Mouse (Mus musculus): ENCODE data around the gene Myo5c. TPM values are rescaled to one million over a fixed set of nuclear protein-coding genes. Genes with fewer than 3 reads are reported as not detected.

The Myo5c gene
- polyA plus RNA-seq, 1 experiment from 2014 or later: 1.1 TPM

DNA sequence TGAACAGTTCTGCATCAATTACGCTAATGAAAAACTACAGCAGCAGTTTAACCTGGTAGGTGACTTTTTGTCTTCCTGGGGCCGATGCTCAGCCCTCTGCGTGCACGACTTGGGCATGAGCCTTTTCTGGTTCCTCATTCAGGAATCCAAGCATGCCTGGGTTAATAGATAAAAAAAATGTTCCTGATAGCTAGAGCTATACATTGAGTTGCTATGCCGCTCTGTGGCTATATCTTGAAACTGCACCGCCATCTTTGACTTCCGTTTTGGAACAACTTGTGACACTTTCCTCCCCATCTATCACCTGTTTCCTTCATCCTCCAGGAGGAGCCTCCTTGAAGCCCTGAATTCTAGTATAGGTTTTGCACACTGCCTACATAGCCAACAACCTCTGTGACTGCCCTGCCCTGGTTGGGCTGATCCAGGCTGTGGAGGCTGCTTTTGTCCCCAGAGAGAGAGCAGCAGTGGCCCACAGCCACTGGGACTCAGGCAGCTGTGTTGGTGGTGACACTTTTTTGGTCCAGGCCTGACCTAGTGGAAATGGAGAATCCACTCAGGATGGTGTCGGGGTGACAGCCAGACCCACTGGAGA is 30.5 kb downstream of the Myo5c start:
- Histone ChIP-seq H3K4me1 (peaks cover 7% of the 10 kb centered on the region; the same call in 1 of the 2 replicates), H3K4me3 (no peak overlapping the region), H3K9me3 (no peaks in the 10 kb centered on the region), H3K27ac (no peak overlapping the region), H3K9ac (no peak overlapping the region), H3K27me3 (no peaks in the 10 kb centered on the region), H3K36me3 (no peaks in the 10 kb centered on the region), H3K4me2 (replicated peaks) (no peak overlapping the region)
- ATAC-seq (ENCODE audit: insufficient number of reproducible peaks, insufficient read depth, low FRiP score, low TSS enrichment): no peak
- WGBS: 69% methylated on average over 8 of the region's 8 CpGs

DNA sequence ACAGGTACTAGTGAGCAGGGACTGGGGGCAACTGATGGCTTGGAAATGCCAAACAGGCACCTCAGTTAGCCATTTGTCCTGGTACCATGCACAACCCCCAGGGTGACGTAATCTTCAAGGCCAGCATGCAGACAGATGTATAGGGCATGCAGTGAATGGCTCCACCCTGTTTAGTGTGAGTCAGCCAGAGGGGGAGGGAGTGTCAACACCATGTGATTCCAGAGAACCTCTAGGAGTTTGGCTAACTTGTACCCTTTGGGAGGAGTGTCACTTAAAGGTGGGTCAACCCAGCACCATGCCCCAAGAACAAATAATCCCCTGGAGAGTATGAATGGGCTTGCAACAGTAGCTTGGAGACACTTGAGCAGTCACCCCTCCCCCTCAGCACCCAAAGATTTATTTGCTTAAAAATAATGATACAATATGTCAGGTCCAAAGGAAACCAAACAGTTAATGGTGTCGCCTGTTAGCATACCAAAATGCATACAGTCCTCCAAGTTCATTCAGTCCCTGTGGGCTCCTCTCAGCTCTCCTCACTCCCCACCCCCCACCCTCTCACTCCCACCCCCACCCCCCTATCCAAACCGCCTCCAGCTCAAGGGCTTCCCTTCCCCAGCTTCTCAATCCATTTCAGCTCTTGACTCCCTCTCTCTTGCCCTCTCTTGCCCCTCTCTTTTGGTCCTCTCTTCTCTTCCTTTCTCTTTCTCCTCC is 32.3 kb downstream of the Myo5c start:
- Histone ChIP-seq H3K27ac (no peak overlapping the region), H3K9me3 (no peaks in the 10 kb centered on the region), H3K9ac (no peak overlapping the region), H3K4me1 (peaks cover 7% of the 10 kb centered on the region; the same call in 1 of the 2 replicates), H3K36me3 (no peaks in the 10 kb centered on the region), H3K27me3 (no peaks in the 10 kb centered on the region), H3K4me2 (replicated peaks) (no peak overlapping the region), H3K4me3 (no peak overlapping the region)
- ATAC-seq (ENCODE audit: insufficient number of reproducible peaks, insufficient read depth, low FRiP score, low TSS enrichment): no peak
- 67% methylated on average over 2 of the region's 3 CpGs for WGBS

DNA sequence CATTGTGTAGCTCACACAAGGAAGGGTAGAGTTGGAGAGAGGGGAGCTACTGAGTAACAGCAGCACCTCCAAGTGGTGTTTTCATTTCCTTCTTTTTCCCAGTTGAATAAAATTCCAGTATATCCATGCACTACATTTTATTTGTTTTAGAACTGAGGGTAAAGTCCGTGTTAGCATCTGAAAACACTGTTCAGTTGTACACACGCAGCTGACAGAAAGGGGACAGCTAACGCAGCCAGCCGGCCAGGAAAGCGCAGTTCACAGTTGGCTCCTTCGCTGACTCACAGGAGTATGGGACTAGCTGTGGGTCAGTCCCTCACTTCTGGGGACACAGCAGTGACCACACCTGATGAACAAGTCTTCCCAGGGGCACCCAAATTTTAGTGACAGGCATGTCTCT is 35.3 kb downstream of the Myo5c start:
- Histone ChIP-seq H3K36me3 (no peaks in the 10 kb centered on the region), H3K9me3 (no peaks in the 10 kb centered on the region), H3K27me3 (no peaks in the 10 kb centered on the region), H3K27ac (no peak overlapping the region), H3K9ac (no peak overlapping the region), H3K4me2 (replicated peaks) (no peak overlapping the region), H3K4me1 (0 out of 2 replicates have a peak, but pooled peaks cover 7% of the 10 kb centered on the region), H3K4me3 (no peak overlapping the region)
- no peak for ATAC-seq (ENCODE audit: insufficient number of reproducible peaks, insufficient read depth, low FRiP score, low TSS enrichment)
- 83% methylated on average over 6 of the region's 6 CpGs for WGBS

DNA sequence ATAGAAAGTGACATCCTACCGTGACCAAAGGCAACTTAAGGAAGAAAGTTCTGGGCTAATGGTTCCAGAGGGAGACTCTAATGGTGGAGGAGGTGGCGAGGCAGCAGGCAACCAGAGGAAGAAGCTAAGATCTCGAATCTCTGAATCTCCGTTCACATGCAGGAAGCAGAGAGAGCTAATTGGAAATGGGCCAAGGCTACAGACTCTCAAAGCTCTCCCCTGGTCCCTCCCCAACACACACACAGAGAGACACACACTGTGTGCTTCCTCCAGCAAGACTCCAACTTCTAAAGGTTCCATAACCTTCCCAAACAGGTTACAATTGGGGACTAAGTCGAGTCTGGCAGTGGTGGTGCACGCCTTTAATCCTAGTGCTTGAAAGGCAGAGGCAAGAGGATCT is 38.6 kb downstream of the Myo5c start:
- Histone ChIP-seq H3K4me2 (replicated peaks) (no peak overlapping the region), H3K27ac (no peak overlapping the region), H3K9me3 (no peaks in the 10 kb centered on the region), H3K9ac (no peak overlapping the region), H3K4me1 (no peaks in the 10 kb centered on the region), H3K27me3 (no peaks in the 10 kb centered on the region), H3K36me3 (no peaks in the 10 kb centered on the region), H3K4me3 (no peak overlapping the region)
- no peak for ATAC-seq (ENCODE audit: insufficient number of reproducible peaks, insufficient read depth, low FRiP score, low TSS enrichment)
- 76% methylated on average over 6 of the region's 6 CpGs for WGBS

DNA sequence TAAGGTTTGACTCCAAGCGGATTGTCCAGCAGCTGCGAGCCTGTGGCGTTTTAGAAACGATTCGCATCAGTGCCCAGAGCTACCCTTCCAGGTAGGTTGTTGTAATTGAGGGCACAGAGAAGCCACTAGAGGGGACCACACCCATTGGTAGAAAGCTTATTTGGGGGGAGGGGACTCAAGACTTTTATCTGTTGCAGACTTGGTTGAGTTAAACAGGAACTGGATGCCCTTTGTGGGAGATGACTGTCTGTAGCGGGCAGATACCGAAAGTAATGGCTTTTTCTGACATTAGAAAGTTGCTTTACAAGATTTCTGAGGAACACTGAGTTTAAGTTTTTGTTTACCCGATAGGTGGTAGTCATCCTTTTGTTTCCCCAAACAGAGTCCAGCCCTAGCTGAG is 39.7 kb downstream of the Myo5c start:
- Histone ChIP-seq H3K4me1 (no peaks in the 10 kb centered on the region), H3K4me2 (replicated peaks) (no peak overlapping the region), H3K27me3 (no peaks in the 10 kb centered on the region), H3K9me3 (no peaks in the 10 kb centered on the region), H3K9ac (no peak overlapping the region), H3K27ac (no peak overlapping the region), H3K4me3 (no peak overlapping the region), H3K36me3 (no peaks in the 10 kb centered on the region)
- WGBS: 91% methylated on average over 8 of the region's 8 CpGs
- ATAC-seq (ENCODE audit: insufficient number of reproducible peaks, insufficient read depth, low FRiP score, low TSS enrichment): no peak

DNA sequence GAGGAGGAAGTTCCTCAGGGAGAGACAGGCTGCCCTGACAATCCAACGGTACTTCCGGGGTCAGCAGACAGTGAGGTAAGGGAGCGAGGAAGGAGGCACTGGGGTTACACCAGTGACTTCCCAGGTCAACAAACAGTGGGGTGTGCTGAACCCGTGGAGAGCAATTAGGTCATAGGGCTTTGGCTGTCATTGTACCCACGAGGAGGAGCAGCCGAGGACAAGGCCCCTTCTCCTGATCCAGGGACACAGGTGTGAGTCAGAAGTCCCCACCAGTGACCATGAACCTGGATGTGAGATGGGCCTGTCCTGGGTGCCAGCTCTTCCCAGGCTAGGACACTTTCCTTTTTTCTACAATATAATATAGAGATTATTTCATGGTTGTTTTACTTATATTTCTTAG is 41.8 kb downstream of the Myo5c start:
- Histone ChIP-seq H3K9ac (no peak overlapping the region), H3K27ac (no peak overlapping the region), H3K4me1 (no peaks in the 10 kb centered on the region), H3K9me3 (no peaks in the 10 kb centered on the region), H3K4me3 (no peak overlapping the region), H3K27me3 (no peaks in the 10 kb centered on the region), H3K4me2 (replicated peaks) (no peak overlapping the region), H3K36me3 (no peaks in the 10 kb centered on the region)
- WGBS: 66% methylated on average over 6 of the region's 6 CpGs
- ATAC-seq (ENCODE audit: insufficient number of reproducible peaks, insufficient read depth, low FRiP score, low TSS enrichment): no peak

DNA sequence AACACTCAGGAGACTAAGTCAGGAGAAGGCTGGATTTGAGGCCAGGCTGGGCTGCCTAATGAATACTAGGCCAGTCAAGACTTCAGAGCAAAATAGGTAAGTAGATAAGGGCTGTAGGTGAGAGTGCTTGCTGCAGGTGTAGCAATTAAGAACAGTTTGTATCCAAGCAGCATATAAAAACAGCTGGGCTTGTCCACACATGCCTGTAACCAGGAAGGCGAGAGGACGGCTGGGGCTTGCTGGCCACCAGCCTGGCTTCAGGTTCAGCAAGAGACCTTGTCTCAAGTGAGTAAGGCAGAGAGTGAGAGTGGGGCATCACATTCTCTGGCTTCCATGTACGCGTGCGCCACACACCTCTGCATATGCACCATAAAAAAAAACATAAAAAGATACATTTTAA is 42.7 kb downstream of the Myo5c start:
- Histone ChIP-seq H3K4me1 (no peaks in the 10 kb centered on the region), H3K9ac (no peak overlapping the region), H3K27ac (no peak overlapping the region), H3K27me3 (no peaks in the 10 kb centered on the region), H3K9me3 (no peaks in the 10 kb centered on the region), H3K36me3 (no peaks in the 10 kb centered on the region), H3K4me3 (no peak overlapping the region), H3K4me2 (replicated peaks) (no peak overlapping the region)
- 87% methylated on average over 5 of the region's 5 CpGs for WGBS
- ATAC-seq (ENCODE audit: insufficient number of reproducible peaks, insufficient read depth, low FRiP score, low TSS enrichment): no peak

DNA sequence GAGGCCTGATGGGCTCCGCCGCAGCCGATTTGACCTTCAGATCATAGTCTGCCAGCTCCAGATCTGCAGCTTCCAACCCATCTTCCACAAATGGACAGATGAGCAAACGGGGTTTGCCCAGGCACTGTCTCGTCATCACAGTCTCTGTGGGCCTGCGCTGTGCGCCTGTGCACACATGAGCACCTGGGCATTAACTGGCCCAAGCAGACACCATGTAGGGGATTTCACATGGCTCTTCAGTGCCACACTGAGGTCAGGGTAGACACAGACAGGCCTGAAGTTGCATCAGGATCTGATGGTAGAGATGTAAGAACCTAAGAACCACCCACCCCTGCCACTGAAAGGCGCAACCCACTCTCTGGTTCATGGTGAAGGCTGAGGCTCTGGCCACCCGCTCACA is 43.2 kb downstream of the Myo5c start:
- Histone ChIP-seq H3K4me1 (no peaks in the 10 kb centered on the region), H3K36me3 (no peaks in the 10 kb centered on the region), H3K4me2 (replicated peaks) (no peak overlapping the region), H3K4me3 (no peak overlapping the region), H3K9me3 (no peaks in the 10 kb centered on the region), H3K9ac (no peak overlapping the region), H3K27ac (no peak overlapping the region), H3K27me3 (no peaks in the 10 kb centered on the region)
- ATAC-seq (ENCODE audit: insufficient number of reproducible peaks, insufficient read depth, low FRiP score, low TSS enrichment): no peak
- WGBS: 93% methylated on average over 9 of the region's 9 CpGs

DNA sequence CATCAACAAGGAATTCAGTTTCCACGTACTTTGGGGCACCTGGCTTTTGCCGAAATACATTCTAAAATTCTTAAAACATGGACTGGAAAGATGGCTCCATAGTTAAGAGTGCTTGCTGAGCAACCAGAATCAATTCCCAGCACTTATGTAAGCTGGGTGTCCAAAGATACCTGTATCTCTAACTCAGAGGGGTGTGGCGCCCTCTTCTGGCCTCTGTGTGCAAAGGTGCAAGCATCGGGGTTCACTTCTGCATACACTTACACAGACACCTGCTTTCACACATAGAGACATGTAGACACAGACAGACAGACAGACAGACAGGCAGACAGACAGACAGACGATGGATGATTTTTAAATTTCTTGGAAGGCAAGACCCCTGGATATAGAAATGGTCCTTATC is 49.0 kb downstream of the Myo5c start:
- 53% methylated on average over 5 of the region's 5 CpGs for WGBS
- H3K27me3 ChIP-seq: no peaks in the 10 kb centered on the region
- H3K36me3 ChIP-seq: no peaks in the 10 kb centered on the region
- no peak overlapping the region for H3K4me2 ChIP-seq (replicated peaks)
- H3K9me3 ChIP-seq: no peaks in the 10 kb centered on the region
- H3K4me3 ChIP-seq: no peak overlapping the region
- no peak for ATAC-seq (ENCODE audit: insufficient number of reproducible peaks, insufficient read depth, low FRiP score, low TSS enrichment)
- no peak overlapping the region for H3K9ac ChIP-seq
- H3K4me1 ChIP-seq: no peaks in the 10 kb centered on the region
- no peak overlapping the region for H3K27ac ChIP-seq

DNA sequence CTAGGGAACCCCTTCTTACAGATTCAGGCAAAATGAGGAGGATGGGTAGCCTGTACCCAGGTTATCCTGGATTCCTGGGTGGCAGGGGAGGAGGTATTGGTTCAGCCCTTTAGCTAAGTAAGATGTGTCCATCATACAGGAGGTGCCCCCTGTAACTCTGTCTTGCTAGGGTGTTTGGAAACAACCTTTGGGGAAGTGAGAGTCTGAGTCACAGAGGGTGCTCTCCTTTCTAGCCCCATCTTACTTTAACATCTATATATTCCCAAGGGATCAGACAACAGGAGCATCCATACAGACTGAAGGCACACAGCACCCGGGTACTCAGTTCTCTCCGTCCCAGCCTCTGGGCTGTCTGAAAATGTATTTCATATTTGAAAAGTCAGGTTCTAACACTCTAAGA is 50.4 kb downstream of the Myo5c start:
- Histone ChIP-seq H3K27ac (no peak overlapping the region), H3K9me3 (no peaks in the 10 kb centered on the region), H3K36me3 (no peaks in the 10 kb centered on the region), H3K4me3 (no peak overlapping the region), H3K27me3 (no peaks in the 10 kb centered on the region), H3K4me1 (no peaks in the 10 kb centered on the region), H3K4me2 (replicated peaks) (no peak overlapping the region), H3K9ac (no peak overlapping the region)
- ATAC-seq (ENCODE audit: insufficient number of reproducible peaks, insufficient read depth, low FRiP score, low TSS enrichment): no peak
- 89% methylated on average over 2 of the region's 2 CpGs for WGBS

DNA sequence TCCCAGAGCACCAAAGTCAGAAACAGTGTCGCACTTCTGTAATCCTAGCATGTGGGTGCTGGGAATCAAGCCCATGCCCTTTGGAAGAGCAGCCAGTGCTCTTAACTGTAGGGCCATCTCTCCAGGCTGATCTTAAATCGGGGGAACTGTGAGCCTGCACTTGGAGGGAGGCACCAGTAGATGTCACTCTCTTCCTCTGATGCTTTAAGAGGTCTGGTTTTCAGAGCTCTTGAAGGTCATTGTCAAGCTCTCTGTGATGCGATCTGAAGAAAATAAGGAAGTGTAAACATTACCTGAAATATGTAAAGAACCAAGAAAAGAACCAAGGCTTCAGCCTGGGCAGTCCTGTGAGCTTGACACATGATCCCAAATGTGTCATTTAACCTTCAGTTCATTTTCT is 51.0 kb downstream of the Myo5c start:
- Histone ChIP-seq H3K36me3 (no peaks in the 10 kb centered on the region), H3K27ac (no peak overlapping the region), H3K27me3 (no peaks in the 10 kb centered on the region), H3K9ac (no peak overlapping the region), H3K4me2 (replicated peaks) (no peak overlapping the region), H3K9me3 (no peaks in the 10 kb centered on the region), H3K4me1 (no peaks in the 10 kb centered on the region), H3K4me3 (no peak overlapping the region)
- no peak for ATAC-seq (ENCODE audit: insufficient number of reproducible peaks, insufficient read depth, low FRiP score, low TSS enrichment)
- WGBS: 16% methylated on average over 3 of the region's 3 CpGs

DNA sequence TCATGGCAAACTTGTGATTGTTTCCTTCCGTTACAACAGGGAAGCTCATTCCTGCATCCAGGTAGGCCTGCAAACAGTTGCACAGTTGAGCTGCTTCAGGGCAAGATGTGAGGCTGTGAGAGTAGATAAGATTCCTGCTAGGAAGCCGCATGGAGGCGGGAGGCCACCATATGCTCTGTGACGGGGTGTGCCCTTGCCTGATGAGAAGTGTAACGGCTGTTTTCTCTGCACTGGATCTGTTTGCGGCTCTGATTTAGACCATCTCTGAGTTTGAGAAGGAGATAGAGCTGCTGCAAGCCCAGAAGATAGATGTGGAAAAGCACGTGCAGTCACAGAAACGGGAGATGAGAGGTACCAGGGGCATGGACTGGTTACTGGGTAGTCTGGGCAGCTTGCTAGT is 51.8 kb downstream of the Myo5c start:
- WGBS: 80% methylated on average over 8 of the region's 8 CpGs

More for the DNA sequence above, 51.8 kb downstream of the Myo5c start:
- Histone ChIP-seq H3K9ac (no peak overlapping the region), H3K27ac (no peak overlapping the region), H3K4me1 (no peaks in the 10 kb centered on the region), H3K36me3 (no peaks in the 10 kb centered on the region), H3K27me3 (no peaks in the 10 kb centered on the region), H3K4me3 (no peak overlapping the region), H3K4me2 (replicated peaks) (no peak overlapping the region), H3K9me3 (no peaks in the 10 kb centered on the region)
- no peak for ATAC-seq (ENCODE audit: insufficient number of reproducible peaks, insufficient read depth, low FRiP score, low TSS enrichment)

Measured in embryonic facial prominence, embryonic 12.5 days (tissue).